Comparison of ENCODE assay signal across 16 mouse cellular contexts in the genomic region with DNA sequence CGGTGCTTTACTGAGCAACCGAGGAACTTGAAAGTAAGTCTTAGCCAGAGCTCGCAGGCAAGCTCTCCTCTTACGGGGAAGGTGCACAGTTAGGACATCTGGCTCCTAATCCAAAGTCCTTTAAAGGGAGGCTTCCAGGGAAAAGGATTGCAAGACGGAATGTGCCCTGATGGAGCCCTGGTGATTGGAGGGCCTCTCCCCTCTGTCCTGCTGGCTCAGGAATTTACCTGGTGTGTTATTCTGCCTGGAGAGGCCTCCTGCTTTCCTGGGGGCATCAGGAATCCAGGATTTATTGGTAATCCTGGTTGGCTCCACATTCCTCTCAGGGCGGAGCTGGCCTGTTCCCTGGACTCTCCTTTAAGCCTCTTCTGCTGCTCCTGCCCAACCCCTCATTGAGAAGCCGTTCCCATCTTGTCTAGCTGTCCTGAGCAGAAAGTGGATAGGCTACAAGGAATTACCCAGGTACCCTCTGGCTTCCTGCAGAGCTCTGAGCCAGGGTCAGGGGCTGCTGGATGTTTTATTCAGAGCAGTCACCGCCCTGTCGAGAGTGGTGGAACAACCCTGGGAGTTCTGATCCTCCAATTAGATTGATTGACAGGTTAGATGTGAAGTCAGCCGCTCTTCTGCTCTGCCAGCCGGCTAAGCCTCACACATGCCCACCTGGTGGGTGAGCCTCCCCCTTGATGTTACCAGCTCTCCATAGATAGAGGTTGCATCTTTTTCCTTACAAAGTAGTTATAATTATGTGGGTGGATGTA. TPM values are rescaled to one million over a fixed set of nuclear protein-coding genes. Genes with fewer than 3 reads are reported as not detected.
DNase-seq lines count a peak whose midpoint lies in the region; ATAC-seq and TF ChIP-seq lines count a peak whose summit lies in the region.
"Had no signal": no experiment of that assay in that cellular context is flagged by ENCODE, and none has a peak within 500 bp of the region (broad histone marks: within the 10 kb centered on the region; RNA-seq: fewer than 3 reads in every experiment).

No protein-coding gene starts in this region.

- H3K27me3 ChIP-seq in heart, embryonic 13.5 days (replicated peaks), result no peaks in the 10 kb centered on the region
- no peaks in the 10 kb centered on the region for H3K27me3 ChIP-seq in ES-Bruce4 (ENCODE audit: control insufficient read depth, insufficient read depth, low read length, poor library complexity, severe bottlenecking)
- H3K27me3 ChIP-seq in midbrain, embryonic 11.5 days (ENCODE audit: control insufficient read depth, insufficient read depth, low read length), result no peaks in the 10 kb centered on the region
- H3K27me3 ChIP-seq: liver, embryonic 13.5 days had no signal

- peaks cover 2% of the 10 kb centered on the region; the same call in 1 of the 2 replicates for H3K9me3 ChIP-seq in heart, embryonic 13.5 days
- 0 out of 2 replicates have a peak, but pooled peaks cover under 1% of the 10 kb centered on the region for H3K9me3 ChIP-seq in ES-Bruce4 (replicated peaks; ENCODE audit: control insufficient read depth, insufficient read depth, low read length, poor library complexity, severe bottlenecking)
- no peaks in the 10 kb centered on the region for H3K9me3 ChIP-seq in ES-E14 (ENCODE audit: control insufficient read depth, insufficient read depth, low read depth, low read length)
- no peaks in the 10 kb centered on the region for H3K9me3 ChIP-seq in midbrain, embryonic 11.5 days (ENCODE audit: control insufficient read depth, low read length)
- H3K9me3 ChIP-seq: liver, embryonic 13.5 days had no signal

- 41% methylated on average over 11 of the region's 11 CpGs for WGBS in heart, embryonic 13.5 days
- WGBS in midbrain, embryonic 11.5 days, result 22% methylated on average over 11 of the region's 11 CpGs

- TF ChIP-seq EP300 in ES-Bruce4 (IDR thresholded peaks at IDR 0.05; ENCODE audit: insufficient read depth, low read depth, low read length), result no peak

- H3K4me1 ChIP-seq in heart, embryonic 13.5 days, result peaks cover 19% of the 10 kb centered on the region
- H3K4me1 ChIP-seq in ES-Bruce4 (ENCODE audit: control insufficient read depth, insufficient read depth, low read length) (no peaks in the 10 kb centered on the region), ES-E14 (ENCODE audit: control insufficient read depth in 2 of 2, insufficient read depth in 2 of 2, low read length in 2 of 2, poor library complexity in 1 of 2) (peaks cover 0 to 29% of the 10 kb centered on the region in 2 experiments)
- peaks cover 2% of the 10 kb centered on the region for H3K4me1 ChIP-seq in midbrain, embryonic 11.5 days (ENCODE audit: control insufficient read depth, insufficient read depth, low read length)
- H3K4me1 ChIP-seq: liver, embryonic 13.5 days had no signal

- H3K4me2 ChIP-seq in heart, embryonic 13.5 days, result no peak overlapping the region
- no peak overlapping the region for H3K4me2 ChIP-seq in midbrain, embryonic 11.5 days
- H3K4me2 ChIP-seq: liver, embryonic 13.5 days had no signal

- H3K27ac ChIP-seq in heart, embryonic 13.5 days (replicated peaks), result peak overlapping the region; percentile 55; the same call in 1 of the 2 replicates
- H3K27ac ChIP-seq in ES-Bruce4 (ENCODE audit: insufficient read depth, low read length), result peak overlapping the region; percentile 14; the same call in 1 of the 2 replicates
- H3K27ac ChIP-seq in ES-E14 (ENCODE audit: insufficient read depth, low read depth, low read length, poor library complexity, severe bottlenecking), result peak overlapping the region; percentile 29; the same call in 1 of the 2 replicates
- no peak overlapping the region for H3K27ac ChIP-seq in midbrain, embryonic 11.5 days (ENCODE audit: low read depth, low read length)
- H3K27ac ChIP-seq: gastrocnemius, adult 2 months; layer of hippocampus, adult 2 months; liver, embryonic 13.5 days had no signal

- H3K9ac ChIP-seq in heart, embryonic 13.5 days, result no peak overlapping the region
- H3K9ac ChIP-seq in ES-Bruce4 (ENCODE audit: low read depth, poor library complexity, severe bottlenecking) (no peak overlapping the region), ES-E14 (ENCODE audit: insufficient read depth, low read depth, low read length, poor library complexity, severe bottlenecking) (0 out of 2 replicates have a peak overlapping the region, but pooled peaks have one; percentile 12)
- H3K9ac ChIP-seq in midbrain, embryonic 11.5 days (ENCODE audit: low read length), result no peak overlapping the region
- H3K9ac ChIP-seq: liver, embryonic 13.5 days had no signal

- ATAC-seq in heart, embryonic 13.5 days (ENCODE audit: extremely low read depth, insufficient number of reproducible peaks, low FRiP score, low TSS enrichment), result no peak
- ATAC-seq in midbrain, embryonic 11.5 days (ENCODE audit: low FRiP score), result 0 out of 2 replicates have a peak, but pooled peaks have one; percentile 16

- TF ChIP-seq POLR2A in ES-Bruce4 (IDR thresholded peaks at IDR 0.05; ENCODE audit: insufficient read depth, low read length), result no peak

- in situ Hi-C loops in ES-E14 (cut with MboI; ENCODE audit: low sequenced_read_pairs in 2 of 2, unreplicated experiment in 2 of 2), result no loop called here

- TF ChIP-seq CTCF in ES-Bruce4 (IDR thresholded peaks at IDR 0.05; ENCODE audit: low read depth, low read length), result no peak

- no peak overlapping the region for H3K4me3 ChIP-seq in heart, embryonic 13.5 days
- H3K4me3 ChIP-seq in ES-Bruce4 (ENCODE audit: low read depth, low read length), result no peak overlapping the region
- no peak overlapping the region for H3K4me3 ChIP-seq in ES-E14 (ENCODE audit: insufficient read depth in 1 of 2, low read depth in 1 of 2, low read length in 2 of 2, poor library complexity in 1 of 2, severe bottlenecking in 1 of 2)
- H3K4me3 ChIP-seq in midbrain, embryonic 11.5 days (ENCODE audit: low read depth, low read length), result no peak overlapping the region
- H3K4me3 ChIP-seq: erythroblast, embryonic 14.5 days; gastrocnemius, adult 2 months; layer of hippocampus, adult 2 months; liver, embryonic 13.5 days had no signal

- H3K36me3 ChIP-seq in heart, embryonic 13.5 days, result peaks cover 20% of the 10 kb centered on the region
- H3K36me3 ChIP-seq in ES-Bruce4 (ENCODE audit: control insufficient read depth, insufficient read depth, low read length, poor library complexity, severe bottlenecking) (no peaks in the 10 kb centered on the region), ES-E14 (ENCODE audit: control insufficient read depth, insufficient read depth, low read length, poor library complexity, severe bottlenecking) (peaks cover 3% of the 10 kb centered on the region; the same call in 1 of the 2 replicates)
- H3K36me3 ChIP-seq in midbrain, embryonic 11.5 days (ENCODE audit: control insufficient read depth, insufficient read depth, low read length), result peaks cover 27% of the 10 kb centered on the region
- H3K36me3 ChIP-seq: liver, embryonic 13.5 days had no signal

- no peak for DNase-seq in heart, postnatal 4 days
- DNase-seq in ES-E14 (ENCODE audit: low read depth, low spot score), result no peak
- DNase-seq in midbrain, embryonic 11.5 days (ENCODE audit: low spot score, missing footprints), result no peak
- DNase-seq in B cell, adult 2 months, result no peak
- no peak for DNase-seq in urinary bladder, adult 18-20 months (ENCODE audit: low spot score in 2 of 2)
- DNase-seq: adrenal gland, postnatal 25 days; gastrocnemius, adult 2 months; kidney, adult 18-20 months; liver, embryonic 13.5 days; lung, postnatal 10 days; right cerebral cortex, postnatal 4 days; thymus, postnatal 25 days had no signal

TF ChIP-seq in ES-E14, 5 proteins besides CTCF, POLR2A, EP300 and RAD21:
- TF ChIP-seq ZNF384 (IDR thresholded peaks at IDR 0.05; ENCODE audit: low read depth, low read length) (no peak), ZC3H11A (IDR thresholded peaks at IDR 0.05; ENCODE audit: borderline replicate concordance, low read depth, low read length) (no peak), CHD2 (IDR thresholded peaks at IDR 0.05; ENCODE audit: low read depth, low read length) (no peak), MAFK (IDR thresholded peaks at IDR 0.05; ENCODE audit: insufficient read depth, low read depth, low read length) (no peak), HCFC1 (IDR thresholded peaks at IDR 0.05; ENCODE audit: borderline replicate concordance, insufficient read depth, low read length) (no peak)

RNA-seq across cellular contexts. Expression of a gene that starts 9.4 kb away (rescaled TPM):
- polyA plus RNA-seq in heart, embryonic 13.5 days (2015; fragmentation: Nextera tagmentation; extraction: Ambion mirVana), result 29.6 and 36.5 TPM in 2 replicates
- total RNA-seq in heart, postnatal 4 days (2021), result 10 to 100 TPM; 20.5 to 20.6 TPM
- 48.5 and 49.2 TPM in 2 replicates for polyA plus RNA-seq in ES-Bruce4 (2011; ENCODE audit: insufficient read depth, insufficient read length, low read depth, missing spikeins)
- total RNA-seq in ES-E14 (2012; rRNA removed), result 20.2 TPM in 2 replicates
- polyA plus RNA-seq in midbrain, embryonic 11.5 days (2014; fragmentation: Nextera tagmentation; extraction: Ambion mirVana), result 60.4 and 62.7 TPM in 2 replicates

RNA-seq across cellular contexts. Expression of a gene that starts 31.1 kb away (rescaled TPM):
- polyA plus RNA-seq in heart, embryonic 13.5 days (2015; fragmentation: Nextera tagmentation; extraction: Ambion mirVana), result 26.1 and 27.8 TPM in 2 replicates
- 1 to 10 TPM; 1.1 to 1.3 TPM for total RNA-seq in heart, postnatal 4 days (2021)
- polyA plus RNA-seq in ES-Bruce4 (2011; ENCODE audit: insufficient read depth, insufficient read length, low read depth, missing spikeins), result 12.9 and 13.1 TPM in 2 replicates
- 9.5 and 10.9 TPM in 2 replicates for total RNA-seq in ES-E14 (2012; rRNA removed)
- 94.5 and 94.6 TPM in 2 replicates for polyA plus RNA-seq in midbrain, embryonic 11.5 days (2014; fragmentation: Nextera tagmentation; extraction: Ambion mirVana)
- total RNA-seq: adrenal gland, postnatal 25 days had no signal
- polyA plus RNA-seq: erythroblast, embryonic 14.5 days had no signal
